Mouse (Mus musculus): ENCODE measurements around the gene Rfk. TPM values are rescaled to one million over a fixed set of nuclear protein-coding genes. Genes with fewer than 3 reads are reported as not detected.

Gene Rfk
- 97.5 and 103 TPM in 2 replicates for polyA plus RNA-seq (2015; fragmentation: Nextera tagmentation; extraction: Ambion mirVana)

DNA sequence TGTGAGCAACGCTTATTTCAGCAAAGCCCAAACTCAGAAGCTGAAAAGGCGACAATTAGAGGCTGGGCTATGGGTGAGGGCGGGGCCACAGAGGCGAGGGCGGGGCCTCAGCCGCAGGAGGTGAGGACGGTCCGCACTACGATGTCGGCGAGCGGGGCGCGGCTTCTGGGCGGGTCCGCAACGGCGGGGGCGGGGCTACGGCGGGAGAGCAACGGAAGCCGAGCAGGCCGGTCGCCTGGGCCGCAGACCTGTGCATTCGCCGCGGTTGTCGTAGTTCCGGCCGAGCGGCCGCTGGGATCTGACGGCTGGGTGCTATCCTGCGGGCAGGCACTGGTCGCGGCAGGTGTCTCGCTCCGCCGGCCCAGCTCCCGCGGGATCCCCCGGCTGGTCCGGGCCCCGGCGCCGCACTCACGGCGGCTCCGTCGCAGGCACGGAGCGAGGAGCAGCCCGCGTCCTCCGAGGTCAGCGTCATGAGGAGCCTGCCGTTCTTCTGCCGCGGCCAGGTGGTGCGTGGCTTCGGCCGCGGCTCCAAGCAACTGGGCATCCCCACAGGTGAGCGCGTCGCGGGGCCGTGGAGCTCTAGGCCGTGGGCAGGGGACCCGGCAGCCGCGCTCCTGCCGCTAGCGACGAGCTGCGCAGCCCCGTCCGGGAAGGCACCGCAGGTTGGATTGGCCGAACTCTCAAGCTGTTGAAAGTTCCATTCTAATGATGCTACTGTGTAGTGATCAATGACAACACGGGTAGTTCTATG is at the start of gene Rfk:
Gene Rfk (plus strand): TSS at position 203 of the 751 bp plus-strand sequence.
- Histone ChIP-seq H3K4me1 (replicated peaks; ENCODE audit: insufficient read depth, low read length) (0 out of 2 replicates have a peak, but pooled peaks cover 9% of the 10 kb centered on the region), H3K27ac (peak within 1 kb of the TSS; percentile 84), H3K4me3 (replicated peaks; ENCODE audit: low read depth, low read length) (peak within 1 kb of the TSS; percentile 81), H3K9me3 (replicated peaks; ENCODE audit: low read length) (no peaks in the 10 kb centered on the region), H3K36me3 (ENCODE audit: insufficient read depth, low read length) (peaks cover 14% of the 10 kb centered on the region; the same call in 1 of the 2 replicates), H3K27me3 (ENCODE audit: insufficient read depth, low read length) (no peaks in the 10 kb centered on the region), H3K9ac (ENCODE audit: low read depth, low read length) (peak within 1 kb of the TSS; percentile 91), H3K4me2 (ENCODE audit: low read length) (peak within 1 kb of the TSS; percentile 78)
- ATAC-seq (replicated peaks; ENCODE audit: low FRiP score, low read depth) = peak; percentile 98
- TF ChIP-seq CTCF (IDR thresholded peaks at IDR 0.05; ENCODE audit: low read depth) = no peak
- under 1% methylated on average over 78 of the region's 83 CpGs for WGBS
- peak; percentile 96 for DNase-seq (ENCODE audit: low spot score)

DNA sequence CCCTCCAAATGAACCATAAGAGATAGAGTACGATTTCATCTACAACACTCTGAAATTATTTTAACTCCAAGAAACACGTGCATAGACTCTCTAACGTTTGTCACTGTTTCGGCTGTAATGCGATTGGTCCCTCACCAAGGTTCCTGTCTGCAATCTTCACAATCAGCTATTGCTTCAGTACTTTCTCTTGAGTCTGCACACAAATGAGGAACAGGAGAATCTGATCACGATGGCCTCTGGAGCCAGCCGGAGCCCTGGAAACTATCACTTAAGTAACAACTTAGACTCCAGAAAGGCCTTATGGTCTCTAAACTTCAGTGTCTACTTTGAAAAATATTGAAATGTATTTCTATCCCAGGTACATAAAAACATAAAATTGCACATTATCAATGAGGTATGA is 49.0 kb upstream of the Rfk start:
- no peaks in the 10 kb centered on the region for H3K9me3 ChIP-seq (replicated peaks; ENCODE audit: low read length)
- H3K36me3 ChIP-seq (ENCODE audit: insufficient read depth, low read length) = no peaks in the 10 kb centered on the region
- no peaks in the 10 kb centered on the region for H3K4me1 ChIP-seq (replicated peaks; ENCODE audit: insufficient read depth, low read length)
- H3K27me3 ChIP-seq (ENCODE audit: insufficient read depth, low read length) = no peaks in the 10 kb centered on the region
- H3K4me3 ChIP-seq (replicated peaks; ENCODE audit: low read depth, low read length) = no peak overlapping the region
- ATAC-seq (replicated peaks; ENCODE audit: low FRiP score, low read depth) (no peak), DNase-seq (ENCODE audit: low spot score) (no peak)
- no peak for TF ChIP-seq CTCF (IDR thresholded peaks at IDR 0.05; ENCODE audit: low read depth)
- no peak overlapping the region for H3K9ac ChIP-seq (ENCODE audit: low read depth, low read length)
- no peak overlapping the region for H3K4me2 ChIP-seq (ENCODE audit: low read length)
- H3K27ac ChIP-seq = no peak overlapping the region
- WGBS = 87% methylated on average over 7 of the region's 7 CpGs

DNA sequence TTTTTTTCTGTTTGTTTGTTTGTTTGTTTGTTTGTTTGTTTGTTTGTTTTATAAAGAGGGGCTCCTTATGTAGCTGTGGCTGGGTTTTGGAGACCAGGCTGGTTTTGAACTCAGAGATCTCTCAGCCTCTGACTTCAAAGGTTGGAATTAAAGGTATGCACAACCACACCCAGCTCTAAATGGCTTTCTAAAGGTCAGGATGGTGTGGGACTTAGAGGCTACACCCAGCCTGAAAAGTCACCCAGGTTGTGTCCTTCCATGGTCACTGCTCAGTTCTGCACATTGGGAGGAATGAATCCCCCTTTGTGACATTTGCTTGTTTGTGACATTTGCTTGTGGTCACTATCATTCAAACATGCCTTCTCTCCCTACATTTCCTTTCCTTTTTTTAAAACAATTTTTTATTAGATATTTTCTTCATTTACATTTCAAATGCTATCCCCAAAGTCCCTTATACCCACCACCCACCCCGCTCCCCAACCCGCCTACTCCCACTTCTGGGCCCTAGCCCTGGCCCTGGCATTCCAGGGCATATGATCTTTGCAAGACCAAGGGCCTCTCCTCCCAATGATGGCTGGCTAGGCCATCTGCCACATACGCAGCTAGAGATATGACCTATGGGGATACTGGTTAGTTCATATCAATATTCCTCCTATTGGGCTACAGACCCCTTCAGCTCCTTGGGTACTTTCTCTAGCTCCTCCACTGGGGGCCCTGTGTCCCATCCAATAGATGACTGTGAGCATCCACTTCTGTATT is 46.9 kb upstream of the Rfk start:
- no peak overlapping the region for H3K9ac ChIP-seq (ENCODE audit: low read depth, low read length)
- no peak for ATAC-seq (replicated peaks; ENCODE audit: low FRiP score, low read depth)
- no peak for TF ChIP-seq CTCF (IDR thresholded peaks at IDR 0.05; ENCODE audit: low read depth)
- H3K4me1 ChIP-seq (replicated peaks; ENCODE audit: insufficient read depth, low read length) = no peaks in the 10 kb centered on the region
- no peak overlapping the region for H3K4me3 ChIP-seq (replicated peaks; ENCODE audit: low read depth, low read length)
- H3K27me3 ChIP-seq (ENCODE audit: insufficient read depth, low read length) = no peaks in the 10 kb centered on the region
- 94% methylated on average over 3 of the region's 3 CpGs for WGBS
- H3K9me3 ChIP-seq (replicated peaks; ENCODE audit: low read length) = no peaks in the 10 kb centered on the region
- no peaks in the 10 kb centered on the region for H3K36me3 ChIP-seq (ENCODE audit: insufficient read depth, low read length)
- no peak overlapping the region for H3K27ac ChIP-seq
- no peak for DNase-seq (ENCODE audit: low spot score)
- no peak overlapping the region for H3K4me2 ChIP-seq (ENCODE audit: low read length)

DNA sequence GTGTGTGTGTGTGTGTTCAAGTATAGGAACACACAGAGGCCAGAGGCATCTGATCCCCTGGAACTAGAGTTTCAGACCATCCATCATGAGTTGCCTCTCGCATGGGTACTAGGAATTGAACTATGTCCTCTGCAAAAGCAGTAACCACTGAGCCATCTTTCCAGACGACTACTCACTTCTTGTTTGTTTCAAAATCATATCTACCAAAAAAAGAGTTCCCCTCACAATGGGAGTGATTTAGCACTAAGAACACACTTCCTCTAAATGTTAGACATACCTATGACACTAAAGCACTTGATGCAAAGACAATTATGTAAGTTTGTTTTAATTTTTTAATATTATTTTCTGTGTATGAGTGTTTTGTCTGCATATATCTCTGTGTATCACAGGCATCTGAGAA is 46.0 kb upstream of the Rfk start:
- ATAC-seq (replicated peaks; ENCODE audit: low FRiP score, low read depth) = no peak

DNA sequence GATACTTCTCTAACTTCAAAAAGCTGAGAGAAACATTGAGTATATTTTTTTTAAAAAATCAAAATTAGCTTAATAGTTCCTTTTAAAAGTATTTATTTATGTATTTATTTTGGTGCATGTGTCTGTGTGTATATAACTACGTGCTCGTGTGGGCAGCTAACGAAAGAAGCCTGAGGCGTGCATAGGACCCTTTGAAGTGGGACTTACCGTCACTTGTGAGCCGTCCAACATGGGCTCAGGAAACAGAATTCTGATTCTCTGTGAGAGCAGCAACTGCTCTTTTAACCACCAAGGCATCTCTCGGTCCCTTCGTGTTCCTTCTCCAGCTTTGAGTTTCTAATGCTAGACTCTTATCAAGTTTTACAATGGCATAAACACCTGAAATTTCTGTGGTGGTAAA is 40.1 kb upstream of the Rfk start:
- Histone ChIP-seq H3K4me2 (ENCODE audit: low read length) (no peak overlapping the region), H3K9ac (ENCODE audit: low read depth, low read length) (no peak overlapping the region), H3K36me3 (ENCODE audit: insufficient read depth, low read length) (no peaks in the 10 kb centered on the region), H3K27ac (no peak overlapping the region), H3K9me3 (replicated peaks; ENCODE audit: low read length) (no peaks in the 10 kb centered on the region), H3K4me3 (replicated peaks; ENCODE audit: low read depth, low read length) (no peak overlapping the region), H3K4me1 (replicated peaks; ENCODE audit: insufficient read depth, low read length) (0 out of 2 replicates have a peak, but pooled peaks cover 8% of the 10 kb centered on the region), H3K27me3 (ENCODE audit: insufficient read depth, low read length) (no peaks in the 10 kb centered on the region)
- no peak for ATAC-seq (replicated peaks; ENCODE audit: low FRiP score, low read depth)
- 87% methylated on average over 8 of the region's 8 CpGs for WGBS
- DNase-seq (ENCODE audit: low spot score) = no peak
- no peak for TF ChIP-seq CTCF (IDR thresholded peaks at IDR 0.05; ENCODE audit: low read depth)

More for the DNA sequence above, 46.0 kb upstream of the Rfk start:
- no peak for DNase-seq (ENCODE audit: low spot score)
- no peak overlapping the region for H3K27ac ChIP-seq
- H3K4me2 ChIP-seq (ENCODE audit: low read length) = no peak overlapping the region
- H3K9me3 ChIP-seq (replicated peaks; ENCODE audit: low read length) = no peaks in the 10 kb centered on the region
- H3K4me1 ChIP-seq (replicated peaks; ENCODE audit: insufficient read depth, low read length) = no peaks in the 10 kb centered on the region
- no peak overlapping the region for H3K9ac ChIP-seq (ENCODE audit: low read depth, low read length)
- H3K36me3 ChIP-seq (ENCODE audit: insufficient read depth, low read length) = no peaks in the 10 kb centered on the region
- H3K4me3 ChIP-seq (replicated peaks; ENCODE audit: low read depth, low read length) = no peak overlapping the region
- no peaks in the 10 kb centered on the region for H3K27me3 ChIP-seq (ENCODE audit: insufficient read depth, low read length)
- 88% methylated on average over 2 of the region's 2 CpGs for WGBS
- TF ChIP-seq CTCF (IDR thresholded peaks at IDR 0.05; ENCODE audit: low read depth) = no peak

DNA sequence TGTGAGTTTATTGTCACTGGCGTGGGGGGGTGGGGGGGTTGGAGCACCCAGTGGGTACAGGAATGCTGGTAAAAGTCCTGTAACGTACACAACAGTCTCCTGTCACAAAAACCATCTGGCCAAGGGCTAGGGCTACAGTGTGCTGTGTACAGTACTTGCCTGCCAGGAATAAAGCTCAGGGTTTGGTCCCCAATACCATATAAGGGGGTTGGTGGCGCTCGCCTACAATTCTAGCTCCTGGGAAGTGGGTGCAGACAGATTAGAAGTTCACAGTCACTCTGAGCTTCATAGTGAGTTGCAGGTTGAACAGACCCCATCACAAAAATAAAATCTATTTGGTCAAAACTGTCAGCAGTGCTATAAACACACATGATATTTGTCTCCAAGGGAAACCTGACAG is 39.5 kb upstream of the Rfk start:
- Histone ChIP-seq H3K27me3 (ENCODE audit: insufficient read depth, low read length) (no peaks in the 10 kb centered on the region), H3K9me3 (replicated peaks; ENCODE audit: low read length) (no peaks in the 10 kb centered on the region), H3K9ac (ENCODE audit: low read depth, low read length) (no peak overlapping the region), H3K4me3 (replicated peaks; ENCODE audit: low read depth, low read length) (no peak overlapping the region), H3K4me1 (replicated peaks; ENCODE audit: insufficient read depth, low read length) (0 out of 2 replicates have a peak, but pooled peaks cover 8% of the 10 kb centered on the region), H3K27ac (no peak overlapping the region), H3K36me3 (ENCODE audit: insufficient read depth, low read length) (no peaks in the 10 kb centered on the region), H3K4me2 (ENCODE audit: low read length) (peak overlapping the region; percentile 82; the same call in 1 of the 2 replicates)
- TF ChIP-seq CTCF (IDR thresholded peaks at IDR 0.05; ENCODE audit: low read depth) = no peak
- ATAC-seq (replicated peaks; ENCODE audit: low FRiP score, low read depth) = no peak
- DNase-seq (ENCODE audit: low spot score) = no peak
- WGBS = 72% methylated on average over 4 of the region's 4 CpGs

Data from kidney, postnatal 0 days (tissue).